Mouse (Mus musculus) T-cell, adult 66 days (primary cell): ENCODE measurements around the gene Sem1. TPM values are rescaled to one million over a fixed set of nuclear protein-coding genes. Genes with fewer than 3 reads are reported as not detected.

Experiments used
- total RNA-seq, 2 experiments: library from RNA; stranded (reverse); gene quantifications; 3 replicates in 1 of 2; 4 replicates in 1 of 2; pipeline ENCODE4 v1.2.4; 2023

Gene Sem1
- 10 to 100 TPM; 76.6 to 78.4 TPM for total RNA-seq

GRCm38 (mm10) chr6:6578304-6579149 lies at the start of gene Sem1:
Gene Sem1 (minus strand): TSS chr6:6578663.

